Mouse (Mus musculus) intestine, embryonic 14.5 days (tissue): ENCODE results near the gene Fmn2. TPM values are rescaled to one million over a fixed set of nuclear protein-coding genes. Genes with fewer than 3 reads are reported as not detected.

Source experiments
- ATAC-seq: fragments of 200-750 bp; cut with Nextera tagmentation; replicated peaks from 2 replicates; pipeline ENCODE4 v1.8.0; 2017; ENCODE audit warnings: low read depth, moderate number of reproducible peaks, moderate TSS enrichment, moderate library complexity; ENCODE audit not compliant: low FRiP score, low TSS enrichment
- DNase-seq: peaks from one replicate; pipeline ENCODE4 v3.0.0-alpha.2; 2018; ENCODE audit warnings: low spot score
- H3K27ac ChIP-seq: fragments of 300-500 bp; sonication (generic); 2 replicates; pipeline ENCODE4 v1.5.1; 2014; ENCODE audit warnings: low read depth, mild to moderate bottlenecking, control low read depth
- H3K27me3 ChIP-seq: fragments of 300-500 bp; sonication (generic); replicated peaks from 2 replicates; pipeline ENCODE4 v1.6.1; 2014; ENCODE audit warnings: low read length, control low read depth; ENCODE audit not compliant: control insufficient read depth, insufficient read depth
- H3K36me3 ChIP-seq: fragments of 300-500 bp; sonication (generic); 2 replicates; pipeline ENCODE4 v1.6.1; 2014; ENCODE audit warnings: low read length, control low read depth; ENCODE audit not compliant: control insufficient read depth, insufficient read depth
- H3K4me1 ChIP-seq: fragments of 300-500 bp; sonication (generic); replicated peaks from 2 replicates; pipeline ENCODE4 v1.6.1; 2014; ENCODE audit warnings: low read length, control low read depth, mixed read lengths; ENCODE audit not compliant: control insufficient read depth, insufficient read depth
- H3K4me2 ChIP-seq: fragments of 300-500 bp; sonication (generic); 2 replicates; pipeline ENCODE4 v1.6.1; 2014; ENCODE audit warnings: low read length
- H3K4me3 ChIP-seq: fragments of 300-500 bp; sonication (generic); 2 replicates; pipeline ENCODE4 v1.5.1; 2014; ENCODE audit warnings: low read depth, low read length, control low read depth, mixed read lengths
- H3K9ac ChIP-seq: fragments of 300-500 bp; sonication (generic); 2 replicates; pipeline ENCODE4 v1.6.1; 2014; ENCODE audit warnings: mild to moderate bottlenecking, low read length
- H3K9me3 ChIP-seq: fragments of 300-500 bp; sonication (generic); 2 replicates; pipeline ENCODE4 v1.6.1; 2016; ENCODE audit warnings: low read length, control low read depth; ENCODE audit not compliant: control insufficient read depth
- WGBS: fragments of 180-500 bp; shearing (Covaris S2); extraction: QIAGEN DNeasy Blood & Tissue Kit; methylation state at CpG from one replicate; pipeline ENCODE4 v1.1.7; 2014; 5-methylcytosine and 5-hydroxymethylcytosine counted together
- polyA plus RNA-seq: library from polyadenylated mRNA; unstranded; fragments of >200 nt; fragmentation: Nextera tagmentation; extraction: Ambion mirVana; gene quantifications from 2 replicates; pipeline ENCODE4 v1.2.1, GENCODE M21; 2014

The Fmn2 gene
- polyA plus RNA-seq, 1 experiment from 2014 or later, result 2.1 TPM

DNA sequence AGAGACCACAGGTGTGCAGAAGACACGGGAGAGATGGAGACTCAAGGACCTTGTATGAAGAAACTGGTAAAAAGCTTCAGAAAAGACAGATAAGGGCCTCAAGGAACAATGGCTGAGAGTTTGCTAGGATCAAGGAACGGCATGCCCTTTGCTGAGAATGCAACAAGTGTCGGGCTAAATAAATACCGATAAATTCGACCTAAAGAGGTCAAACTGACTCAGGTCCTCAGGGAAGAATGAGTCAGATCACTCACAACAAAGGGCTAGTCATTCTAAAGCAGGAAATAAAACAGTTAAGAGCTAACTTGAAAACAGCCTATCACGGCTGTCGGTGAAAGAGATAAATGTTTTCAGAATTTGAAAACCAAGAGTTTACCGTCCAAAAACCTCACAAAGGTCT is 324.9 kb downstream of the Fmn2 start:
- H3K9ac ChIP-seq, result no peak overlapping the region
- H3K4me1 ChIP-seq, result no peaks in the 10 kb centered on the region
- no peak overlapping the region for H3K4me3 ChIP-seq
- H3K27ac ChIP-seq, result no peak overlapping the region
- H3K4me2 ChIP-seq, result no peak overlapping the region
- DNase-seq, result no peak
- H3K36me3 ChIP-seq, result no peaks in the 10 kb centered on the region
- no peaks in the 10 kb centered on the region for H3K9me3 ChIP-seq
- no peaks in the 10 kb centered on the region for H3K27me3 ChIP-seq
- WGBS, result 23% methylated on average over 8 of the region's 8 CpGs
- ATAC-seq, result no peak

DNA sequence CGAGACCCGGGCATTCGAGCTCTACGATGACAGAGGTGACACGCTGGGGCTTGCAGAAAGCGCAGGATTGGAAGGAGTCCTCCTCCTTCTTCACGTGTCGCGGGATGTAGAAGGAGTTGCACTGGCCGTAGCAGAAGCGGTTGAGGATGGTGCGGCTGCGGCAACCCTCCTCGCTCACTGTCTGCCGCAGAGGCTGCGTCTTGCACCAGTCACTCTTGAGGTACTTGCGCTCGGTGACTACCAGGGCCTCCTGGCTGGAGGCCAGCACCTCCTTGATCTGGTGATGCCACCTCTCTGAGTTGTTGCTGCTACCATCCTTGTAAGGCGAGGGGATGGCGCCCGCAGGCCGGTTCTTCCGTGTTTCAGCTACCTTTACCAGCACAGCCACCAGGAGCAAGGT is 335.2 kb downstream of the Fmn2 start:
- H3K9ac ChIP-seq, result no peak overlapping the region
- no peaks in the 10 kb centered on the region for H3K36me3 ChIP-seq
- H3K27ac ChIP-seq, result no peak overlapping the region
- H3K4me1 ChIP-seq, result no peaks in the 10 kb centered on the region
- H3K4me2 ChIP-seq, result no peak overlapping the region
- 0 out of 2 replicates have a peak, but pooled peaks cover 3% of the 10 kb centered on the region for H3K9me3 ChIP-seq
- ATAC-seq, result no peak
- no peak overlapping the region for H3K4me3 ChIP-seq
- no peak for DNase-seq
- 96% methylated on average over 23 of the region's 23 CpGs for WGBS
- no peaks in the 10 kb centered on the region for H3K27me3 ChIP-seq

DNA sequence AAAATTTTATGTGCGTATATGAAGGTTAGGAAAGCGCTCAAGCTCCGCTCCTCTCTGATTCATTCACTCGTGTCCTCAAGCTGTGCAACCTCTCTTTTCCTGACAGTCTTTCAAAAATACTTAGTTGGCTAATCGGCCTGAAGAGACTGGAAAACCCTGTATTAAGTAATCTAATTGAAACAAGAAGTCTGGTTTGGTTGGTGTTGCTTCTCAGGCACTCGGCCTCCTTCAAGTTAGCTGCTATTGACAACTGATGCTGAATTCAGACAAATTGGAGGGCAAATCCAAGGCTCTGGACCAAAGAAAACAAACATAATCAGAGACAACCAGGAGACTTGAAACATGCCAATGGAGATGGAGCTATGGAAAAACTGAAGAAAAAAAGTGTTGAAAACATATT is 343.2 kb downstream of the Fmn2 start:
- no peaks in the 10 kb centered on the region for H3K9me3 ChIP-seq
- H3K36me3 ChIP-seq, result no peaks in the 10 kb centered on the region
- no peak overlapping the region for H3K9ac ChIP-seq
- no peaks in the 10 kb centered on the region for H3K4me1 ChIP-seq
- no peak overlapping the region for H3K4me3 ChIP-seq
- H3K4me2 ChIP-seq, result no peak overlapping the region
- 81% methylated on average over 6 of the region's 6 CpGs for WGBS
- no peaks in the 10 kb centered on the region for H3K27me3 ChIP-seq
- DNase-seq (no peak), ATAC-seq (no peak)
- no peak overlapping the region for H3K27ac ChIP-seq

DNA sequence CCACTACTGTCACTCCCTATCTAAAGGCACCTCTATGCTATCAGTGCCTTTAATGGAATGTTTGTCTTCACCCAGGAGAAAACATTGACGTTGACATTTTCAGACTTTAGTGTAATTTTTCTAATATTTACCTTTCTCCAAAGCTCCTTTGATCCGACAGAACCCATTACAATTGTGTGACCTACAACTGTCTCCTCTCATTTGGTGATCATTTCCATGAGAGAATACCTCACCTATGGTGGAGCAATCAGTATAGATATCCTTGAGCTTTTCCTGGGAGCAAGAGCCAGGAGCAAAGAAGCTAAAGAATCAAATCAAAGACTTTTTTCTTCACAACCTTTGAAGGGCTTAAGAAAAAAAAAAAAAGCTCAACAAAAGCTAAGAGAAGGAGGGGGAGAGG is 354.6 kb downstream of the Fmn2 start:
- Histone ChIP-seq H3K9ac (no peak overlapping the region), H3K36me3 (no peaks in the 10 kb centered on the region), H3K27ac (no peak overlapping the region), H3K4me2 (no peak overlapping the region), H3K9me3 (no peaks in the 10 kb centered on the region), H3K4me1 (no peaks in the 10 kb centered on the region), H3K27me3 (no peaks in the 10 kb centered on the region), H3K4me3 (no peak overlapping the region)
- no peak for ATAC-seq
- WGBS, result 54% methylated on average over 2 of the region's 2 CpGs
- no peak for DNase-seq

DNA sequence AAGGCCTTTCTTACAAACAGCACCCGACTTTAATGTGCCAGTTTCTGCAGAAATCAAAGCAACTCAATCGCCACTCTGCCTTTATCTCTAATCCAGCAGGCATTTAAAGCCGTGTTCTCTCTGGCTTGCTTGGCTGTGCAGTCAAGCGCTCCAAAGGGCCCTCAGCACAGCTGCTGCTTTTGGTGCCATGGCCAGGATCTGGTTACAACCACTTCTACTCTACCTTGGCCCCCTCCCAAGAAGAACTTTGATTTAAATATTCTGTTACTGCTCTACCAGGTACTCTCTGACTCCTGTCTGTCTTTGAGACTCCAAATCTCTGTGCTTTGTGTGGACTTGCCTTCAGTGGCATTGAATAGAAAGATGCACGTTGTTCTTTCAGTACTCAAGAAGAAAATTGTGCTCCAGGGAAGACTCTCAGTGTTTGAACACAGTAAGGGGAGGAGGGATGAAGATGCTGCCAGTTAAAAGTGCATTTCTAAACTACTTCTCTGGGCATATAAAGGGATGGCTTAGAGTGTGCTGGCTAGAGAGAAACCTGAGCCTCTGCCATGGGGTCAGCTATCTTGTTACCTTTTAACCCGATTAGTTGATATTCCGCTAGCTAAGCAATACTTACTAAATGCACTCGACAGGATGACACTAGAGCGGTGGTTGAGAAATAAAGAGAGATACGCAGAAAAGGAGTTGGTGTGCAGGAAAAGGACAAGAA is 358.9 kb downstream of the Fmn2 start:
- Histone ChIP-seq H3K36me3 (no peaks in the 10 kb centered on the region), H3K9ac (no peak overlapping the region), H3K9me3 (no peaks in the 10 kb centered on the region), H3K27ac (no peak overlapping the region), H3K4me2 (no peak overlapping the region), H3K4me3 (no peak overlapping the region), H3K27me3 (no peaks in the 10 kb centered on the region), H3K4me1 (no peaks in the 10 kb centered on the region)
- ATAC-seq (no peak), DNase-seq (no peak)
- 82% methylated on average over 10 of the region's 10 CpGs for WGBS

Other genes with a start within 250 kb of the Fmn2 start
- gene Olfr419, start 249.8 kb upstream of the Fmn2 start, polyA plus RNA-seq, result not detected in 2 replicates
- 0.23 TPM in 1 of 2 replicates, not detected in the other for gene Mptx1, start 171.3 kb upstream of the Fmn2 start, polyA plus RNA-seq
- gene Olfr417, start 136.7 kb upstream of the Fmn2 start, polyA plus RNA-seq, result not detected in 2 replicates
- gene Olfr248, start 110.8 kb upstream of the Fmn2 start, polyA plus RNA-seq, result not detected in 2 replicates
- gene Olfr414, start 77.8 kb upstream of the Fmn2 start, polyA plus RNA-seq, result not detected in 2 replicates
- gene Olfr220, start 59.7 kb upstream of the Fmn2 start, polyA plus RNA-seq, result not detected in 2 replicates